Mouse (Mus musculus) neural tube, embryonic 13.5 days (tissue): Measurements from ENCODE around the gene 1700008O03Rik. TPM values are rescaled to one million over a fixed set of nuclear protein-coding genes. Genes with fewer than 3 reads are reported as not detected.
A peak's percentile ranks its signal among the peaks of the same experiment; 100 is the strongest.

Experiments
- ATAC-seq: fragments of 200-750 bp; cut with Nextera tagmentation; 2 replicates; pipeline ENCODE4 v1.8.0; 2017; ENCODE audit warnings: low read depth, mild to moderate bottlenecking, moderate TSS enrichment, moderate library complexity
- H3K27ac ChIP-seq: fragments of 300-500 bp; sonication (generic); replicated peaks from 2 replicates; pipeline ENCODE4 v1.5.1; 2015; ENCODE audit warnings: moderate library complexity, mild to moderate bottlenecking, inconsistent platforms
- H3K27me3 ChIP-seq: fragments of 300-500 bp; sonication (generic); 2 replicates; pipeline ENCODE4 v1.6.1; 2015; ENCODE audit warnings: mild to moderate bottlenecking, inconsistent platforms
- H3K36me3 ChIP-seq: fragments of 300-500 bp; sonication (generic); 2 replicates; pipeline ENCODE4 v1.6.1; 2015; ENCODE audit warnings: mild to moderate bottlenecking, inconsistent platforms
- H3K4me1 ChIP-seq: fragments of 300-500 bp; sonication (generic); replicated peaks from 2 replicates; pipeline ENCODE4 v1.6.1; 2015; ENCODE audit warnings: inconsistent platforms
- H3K4me2 ChIP-seq: fragments of 300-500 bp; sonication (generic); 2 replicates; pipeline ENCODE4 v1.6.1; 2015; ENCODE audit warnings: inconsistent platforms, mild to moderate bottlenecking, moderate library complexity
- H3K4me3 ChIP-seq: fragments of 300-500 bp; sonication (generic); 2 replicates; pipeline ENCODE4 v1.5.1; 2015; ENCODE audit warnings: mild to moderate bottlenecking, inconsistent platforms
- H3K9ac ChIP-seq: fragments of 300-500 bp; sonication (generic); 2 replicates; pipeline ENCODE4 v1.6.1; 2015; ENCODE audit warnings: moderate library complexity, mild to moderate bottlenecking, inconsistent platforms
- H3K9me3 ChIP-seq: fragments of 300-500 bp; sonication (generic); 2 replicates; pipeline ENCODE4 v1.6.1; 2016; ENCODE audit warnings: inconsistent platforms
- WGBS: fragments of 180-500 bp; shearing (Covaris S2); methylation state at CpG from one replicate; pipeline ENCODE4 v1.1.7; 2015; 5-methylcytosine and 5-hydroxymethylcytosine counted together
- polyA plus RNA-seq: library from polyadenylated mRNA; unstranded; fragments of >200 nt; fragmentation: Nextera tagmentation; extraction: Ambion mirVana; gene quantifications from 2 replicates; pipeline ENCODE4 v1.2.1, GENCODE M21; 2015

The 1700008O03Rik gene
- polyA plus RNA-seq, 1 experiment from 2014 or later, result 1.0 TPM

GRCm38 (mm10) chr7:44310878-44311712 lies 74.5 kb downstream of the 1700008O03Rik start:
- ATAC-seq, result peak; percentile 38
- WGBS, result under 1% methylated on average over 38 of the region's 38 CpGs

GRCm38 (mm10) chr7:44310285-44310877 lies 75.2 kb downstream of the 1700008O03Rik start:
- Histone ChIP-seq H3K27me3 (0 out of 2 replicates have a peak, but pooled peaks cover 6% of the 10 kb centered on the region), H3K4me2 (peak overlapping the region; percentile 86), H3K36me3 (peaks cover 27% of the 10 kb centered on the region; the same call in 1 of the 2 replicates), H3K9me3 (no peaks in the 10 kb centered on the region), H3K4me3 (peak overlapping the region; percentile 64), H3K4me1 (peaks cover 45% of the 10 kb centered on the region), H3K27ac (peak overlapping the region; percentile 88), H3K9ac (peak overlapping the region; percentile 90)
- WGBS, result under 1% methylated on average over 39 of the region's 40 CpGs
- ATAC-seq, result peak; percentile 28

More at GRCm38 (mm10) chr7:44310878-44311712, 74.5 kb downstream of the 1700008O03Rik start:
- H3K27ac ChIP-seq, result peak overlapping the region; percentile 88
- peak overlapping the region; percentile 64 for H3K4me3 ChIP-seq
- peak overlapping the region; percentile 90 for H3K9ac ChIP-seq
- H3K4me1 ChIP-seq, result peaks cover 39% of the 10 kb centered on the region
- H3K36me3 ChIP-seq, result peaks cover 34% of the 10 kb centered on the region
- H3K9me3 ChIP-seq, result no peaks in the 10 kb centered on the region
- 0 out of 2 replicates have a peak, but pooled peaks cover 6% of the 10 kb centered on the region for H3K27me3 ChIP-seq
- H3K4me2 ChIP-seq, result peak overlapping the region; percentile 86

Other genes starting within 250 kb of the 1700008O03Rik start
- not detected in 2 replicates for gene Klk1b16, start 249.1 kb downstream of the 1700008O03Rik start, polyA plus RNA-seq
- not detected in 2 replicates for gene Klk1b24, start 197.6 kb downstream of the 1700008O03Rik start, polyA plus RNA-seq
- not detected in 2 replicates for gene Klk1b3, start 187.6 kb downstream of the 1700008O03Rik start, polyA plus RNA-seq
- gene Klk1b4, start 178.4 kb downstream of the 1700008O03Rik start, polyA plus RNA-seq, result not detected in 2 replicates
- gene Klk1b5, start 169.9 kb downstream of the 1700008O03Rik start, polyA plus RNA-seq, result not detected in 2 replicates
- gene Klk1, start 160.5 kb downstream of the 1700008O03Rik start, polyA plus RNA-seq, result not detected in 2 replicates
- not detected in 2 replicates for gene Gm36864, start 149.6 kb downstream of the 1700008O03Rik start, polyA plus RNA-seq
- 1.1 and 1.3 TPM in 2 replicates for gene 1700028J19Rik, start 139.1 kb downstream of the 1700008O03Rik start, polyA plus RNA-seq
- 180 and 187 TPM in 2 replicates for gene 2410002F23Rik, start 139.1 kb downstream of the 1700008O03Rik start, polyA plus RNA-seq
- gene Acp4, start 128.4 kb downstream of the 1700008O03Rik start, polyA plus RNA-seq, result not detected in 2 replicates
- not detected in 2 replicates for gene Gm15517, start 124.4 kb downstream of the 1700008O03Rik start, polyA plus RNA-seq
- 2.8 TPM in 2 replicates for gene Clec11a, start 78.9 kb downstream of the 1700008O03Rik start, polyA plus RNA-seq
- 26.5 and 27.7 TPM in 2 replicates for gene Shank1, start 75.6 kb downstream of the 1700008O03Rik start, polyA plus RNA-seq
- 24.9 and 28.4 TPM in 2 replicates for gene Syt3, start 1.7 kb downstream of the 1700008O03Rik start, polyA plus RNA-seq
- 11.3 and 13.3 TPM in 2 replicates for gene Lrrc4b, start 43.2 kb upstream of the 1700008O03Rik start, polyA plus RNA-seq
- gene Aspdh, start 79.6 kb upstream of the 1700008O03Rik start, polyA plus RNA-seq, result 1.6 and 2.9 TPM in 2 replicates
- gene Josd2, start 82.2 kb upstream of the 1700008O03Rik start, polyA plus RNA-seq, result 49.9 and 54.3 TPM in 2 replicates
- gene Emc10, start 110.7 kb upstream of the 1700008O03Rik start, polyA plus RNA-seq, result 139 TPM in 2 replicates
- gene Fam71e1, start 110.8 kb upstream of the 1700008O03Rik start, polyA plus RNA-seq, result 23.0 and 29.8 TPM in 2 replicates
- 0.08 and 0.22 TPM in 2 replicates for gene Mybpc2, start 138.8 kb upstream of the 1700008O03Rik start, polyA plus RNA-seq
- 0.13 TPM in 1 of 2 replicates, not detected in the other for gene Spib, start 146.3 kb upstream of the 1700008O03Rik start, polyA plus RNA-seq
- gene Pold1, start 163.0 kb upstream of the 1700008O03Rik start, polyA plus RNA-seq, result 22.5 and 22.7 TPM in 2 replicates
- gene Nr1h2, start 168.1 kb upstream of the 1700008O03Rik start, polyA plus RNA-seq, result 60.1 and 65.2 TPM in 2 replicates
- gene Napsa, start 186.6 kb upstream of the 1700008O03Rik start, polyA plus RNA-seq, result 1.2 and 1.6 TPM in 2 replicates
- 4.7 and 5.2 TPM in 2 replicates for gene Kcnc3, start 204.8 kb upstream of the 1700008O03Rik start, polyA plus RNA-seq